Mouse (Mus musculus): Measurements from ENCODE around the gene Phlpp1. TPM values are rescaled to one million over a fixed set of nuclear protein-coding genes. Genes with fewer than 3 reads are reported as not detected.

Phlpp1 gene
- polyA plus RNA-seq, 1 experiment from 2014 or later, result 7.4 TPM

GRCm38 (mm10) chr1:106145565-106146190, 25.9 kb upstream of the Phlpp1 start:
- H3K4me3 ChIP-seq (ENCODE audit: low read length), result no peak overlapping the region
- WGBS, result 80% methylated on average over 4 of the region's 4 CpGs
- no peak overlapping the region for H3K9ac ChIP-seq (ENCODE audit: low read depth, low read length)
- H3K27ac ChIP-seq (ENCODE audit: low read depth, low read length), result no peak overlapping the region
- H3K9me3 ChIP-seq (ENCODE audit: control insufficient read depth, low read length), result no peaks in the 10 kb centered on the region
- H3K4me1 ChIP-seq (ENCODE audit: control insufficient read depth, insufficient read depth, low read depth, low read length), result peaks cover 4% of the 10 kb centered on the region; the same call in 1 of the 2 replicates
- H3K36me3 ChIP-seq (ENCODE audit: control insufficient read depth, insufficient read depth, low read length), result no peaks in the 10 kb centered on the region
- no peaks in the 10 kb centered on the region for H3K27me3 ChIP-seq (replicated peaks; ENCODE audit: control insufficient read depth, insufficient read depth, low read length)
- H3K4me2 ChIP-seq (ENCODE audit: low read length), result no peak overlapping the region
- ATAC-seq, result no peak

GRCm38 (mm10) chr1:106148386-106149380, 22.9 kb upstream of the Phlpp1 start:
- ATAC-seq, result peak; percentile 55; the same call in 1 of the 2 replicates
- no peaks in the 10 kb centered on the region for H3K9me3 ChIP-seq (ENCODE audit: control insufficient read depth, low read length)
- H3K4me2 ChIP-seq (ENCODE audit: low read length), result no peak overlapping the region
- 32% methylated on average over 17 of the region's 17 CpGs for WGBS
- no peaks in the 10 kb centered on the region for H3K27me3 ChIP-seq (replicated peaks; ENCODE audit: control insufficient read depth, insufficient read depth, low read length)
- no peaks in the 10 kb centered on the region for H3K36me3 ChIP-seq (ENCODE audit: control insufficient read depth, insufficient read depth, low read length)
- H3K27ac ChIP-seq (ENCODE audit: low read depth, low read length), result no peak overlapping the region
- no peak overlapping the region for H3K4me3 ChIP-seq (ENCODE audit: low read length)
- no peak overlapping the region for H3K9ac ChIP-seq (ENCODE audit: low read depth, low read length)
- peaks cover 4% of the 10 kb centered on the region; the same call in 1 of the 2 replicates for H3K4me1 ChIP-seq (ENCODE audit: control insufficient read depth, insufficient read depth, low read depth, low read length)

GRCm38 (mm10) chr1:106151846-106152245, 19.7 kb upstream of the Phlpp1 start:
- 84% methylated on average over 12 of the region's 12 CpGs for WGBS
- peaks cover 4% of the 10 kb centered on the region; the same call in 1 of the 2 replicates for H3K4me1 ChIP-seq (ENCODE audit: control insufficient read depth, insufficient read depth, low read depth, low read length)
- no peak for ATAC-seq
- H3K36me3 ChIP-seq (ENCODE audit: control insufficient read depth, insufficient read depth, low read length), result no peaks in the 10 kb centered on the region
- H3K4me2 ChIP-seq (ENCODE audit: low read length), result no peak overlapping the region
- no peak overlapping the region for H3K27ac ChIP-seq (ENCODE audit: low read depth, low read length)
- H3K9ac ChIP-seq (ENCODE audit: low read depth, low read length), result no peak overlapping the region
- H3K9me3 ChIP-seq (ENCODE audit: control insufficient read depth, low read length), result no peaks in the 10 kb centered on the region
- H3K4me3 ChIP-seq (ENCODE audit: low read length), result no peak overlapping the region
- no peaks in the 10 kb centered on the region for H3K27me3 ChIP-seq (replicated peaks; ENCODE audit: control insufficient read depth, insufficient read depth, low read length)

GRCm38 (mm10) chr1:106152742-106153141, 18.8 kb upstream of the Phlpp1 start:
- Histone ChIP-seq H3K9me3 (ENCODE audit: control insufficient read depth, low read length) (no peaks in the 10 kb centered on the region), H3K4me3 (ENCODE audit: low read length) (no peak overlapping the region), H3K4me1 (ENCODE audit: control insufficient read depth, insufficient read depth, low read depth, low read length) (peaks cover 4% of the 10 kb centered on the region; the same call in 1 of the 2 replicates), H3K27ac (ENCODE audit: low read depth, low read length) (no peak overlapping the region), H3K36me3 (ENCODE audit: control insufficient read depth, insufficient read depth, low read length) (no peaks in the 10 kb centered on the region), H3K27me3 (replicated peaks; ENCODE audit: control insufficient read depth, insufficient read depth, low read length) (no peaks in the 10 kb centered on the region), H3K9ac (ENCODE audit: low read depth, low read length) (no peak overlapping the region), H3K4me2 (ENCODE audit: low read length) (no peak overlapping the region)
- no peak for ATAC-seq

- no peak overlapping the region for H3K9ac ChIP-seq (ENCODE audit: low read depth, low read length)
- ATAC-seq, result no peak
- no peaks in the 10 kb centered on the region; the same call in 1 of the 2 replicates for H3K4me1 ChIP-seq (ENCODE audit: control insufficient read depth, insufficient read depth, low read depth, low read length)
- H3K4me2 ChIP-seq (ENCODE audit: low read length), result no peak overlapping the region
- no peak overlapping the region for H3K27ac ChIP-seq (ENCODE audit: low read depth, low read length)
- 73% methylated on average over 7 of the region's 7 CpGs for WGBS
- H3K4me3 ChIP-seq (ENCODE audit: low read length), result no peak overlapping the region
- H3K9me3 ChIP-seq (ENCODE audit: control insufficient read depth, low read length), result no peaks in the 10 kb centered on the region
- no peaks in the 10 kb centered on the region for H3K36me3 ChIP-seq (ENCODE audit: control insufficient read depth, insufficient read depth, low read length)
- H3K27me3 ChIP-seq (replicated peaks; ENCODE audit: control insufficient read depth, insufficient read depth, low read length), result no peaks in the 10 kb centered on the region
Measured at GRCm38 (mm10) chr1:106154590-106154989, 17.0 kb upstream of the Phlpp1 start.

- H3K36me3 ChIP-seq (ENCODE audit: control insufficient read depth, insufficient read depth, low read length), result no peaks in the 10 kb centered on the region
- no peaks in the 10 kb centered on the region for H3K27me3 ChIP-seq (replicated peaks; ENCODE audit: control insufficient read depth, insufficient read depth, low read length)
- H3K27ac ChIP-seq (ENCODE audit: low read depth, low read length), result no peak overlapping the region
- no peaks in the 10 kb centered on the region; the same call in 1 of the 2 replicates for H3K4me1 ChIP-seq (ENCODE audit: control insufficient read depth, insufficient read depth, low read depth, low read length)
- no peaks in the 10 kb centered on the region for H3K9me3 ChIP-seq (ENCODE audit: control insufficient read depth, low read length)
- H3K4me2 ChIP-seq (ENCODE audit: low read length), result no peak overlapping the region
- H3K9ac ChIP-seq (ENCODE audit: low read depth, low read length), result no peak overlapping the region
- ATAC-seq, result peak; percentile 86
- no peak overlapping the region for H3K4me3 ChIP-seq (ENCODE audit: low read length)
- 40% methylated on average over 10 of the region's 10 CpGs for WGBS
Measured at GRCm38 (mm10) chr1:106155087-106155567, 16.4 kb upstream of the Phlpp1 start.

- Histone ChIP-seq H3K27ac (ENCODE audit: low read depth, low read length) (no peak overlapping the region), H3K27me3 (replicated peaks; ENCODE audit: control insufficient read depth, insufficient read depth, low read length) (no peaks in the 10 kb centered on the region), H3K9ac (ENCODE audit: low read depth, low read length) (no peak overlapping the region), H3K4me3 (ENCODE audit: low read length) (no peak overlapping the region), H3K4me2 (ENCODE audit: low read length) (no peak overlapping the region), H3K4me1 (ENCODE audit: control insufficient read depth, insufficient read depth, low read depth, low read length) (no peaks in the 10 kb centered on the region; the same call in 1 of the 2 replicates), H3K36me3 (ENCODE audit: control insufficient read depth, insufficient read depth, low read length) (no peaks in the 10 kb centered on the region), H3K9me3 (ENCODE audit: control insufficient read depth, low read length) (no peaks in the 10 kb centered on the region)
- ATAC-seq, result no peak
- WGBS, result 82% methylated on average over 6 of the region's 6 CpGs
Measured at GRCm38 (mm10) chr1:106155702-106156101, 15.8 kb upstream of the Phlpp1 start.

GRCm38 (mm10) chr1:106157961-106158515, 13.5 kb upstream of the Phlpp1 start:
- H3K4me2 ChIP-seq (ENCODE audit: low read length), result no peak overlapping the region
- ATAC-seq, result no peak
- H3K27ac ChIP-seq (ENCODE audit: low read depth, low read length), result no peak overlapping the region
- H3K36me3 ChIP-seq (ENCODE audit: control insufficient read depth, insufficient read depth, low read length), result no peaks in the 10 kb centered on the region
- H3K9me3 ChIP-seq (ENCODE audit: control insufficient read depth, low read length), result no peaks in the 10 kb centered on the region
- no peaks in the 10 kb centered on the region for H3K27me3 ChIP-seq (replicated peaks; ENCODE audit: control insufficient read depth, insufficient read depth, low read length)
- H3K4me3 ChIP-seq (ENCODE audit: low read length), result no peak overlapping the region
- no peak overlapping the region for H3K9ac ChIP-seq (ENCODE audit: low read depth, low read length)
- 64% methylated on average over 4 of the region's 4 CpGs for WGBS
- H3K4me1 ChIP-seq (ENCODE audit: control insufficient read depth, insufficient read depth, low read depth, low read length), result no peaks in the 10 kb centered on the region; the same call in 1 of the 2 replicates

- Histone ChIP-seq H3K9ac (ENCODE audit: low read depth, low read length) (no peak overlapping the region), H3K36me3 (ENCODE audit: control insufficient read depth, insufficient read depth, low read length) (no peaks in the 10 kb centered on the region), H3K4me3 (ENCODE audit: low read length) (no peak overlapping the region), H3K27ac (ENCODE audit: low read depth, low read length) (no peak overlapping the region), H3K4me1 (ENCODE audit: control insufficient read depth, insufficient read depth, low read depth, low read length) (no peaks in the 10 kb centered on the region; the same call in 1 of the 2 replicates), H3K27me3 (replicated peaks; ENCODE audit: control insufficient read depth, insufficient read depth, low read length) (no peaks in the 10 kb centered on the region), H3K9me3 (ENCODE audit: control insufficient read depth, low read length) (no peaks in the 10 kb centered on the region), H3K4me2 (ENCODE audit: low read length) (no peak overlapping the region)
- WGBS, result 95% methylated on average over 5 of the region's 5 CpGs
- no peak for ATAC-seq
Measured at GRCm38 (mm10) chr1:106159667-106160066, 11.9 kb upstream of the Phlpp1 start.

All from hindbrain, embryonic 16.5 days (tissue).